Mouse (Mus musculus) heart, postnatal 0 days (tissue): ENCODE data around the gene Wwc1. TPM values are rescaled to one million over a fixed set of nuclear protein-coding genes. Genes with fewer than 3 reads are reported as not detected.

ENCODE experiments used
- ATAC-seq: fragments of 200-750 bp; cut with Nextera tagmentation; 2 replicates; pipeline ENCODE4 v1.8.0; 2017; ENCODE audit warnings: low read depth, moderate number of reproducible peaks, moderate library complexity; ENCODE audit not compliant: insufficient read depth
- DNase-seq: peaks from one replicate; pipeline ENCODE4 v3.0.0-alpha.2; 2016; ENCODE audit warnings: low spot score
- H3K27ac ChIP-seq: fragments of 300-500 bp; sonication (generic); 2 replicates; pipeline ENCODE4 v1.5.1; 2014; ENCODE audit warnings: low read depth, mild to moderate bottlenecking
- H3K27me3 ChIP-seq: fragments of 300-500 bp; sonication (generic); 2 replicates; pipeline ENCODE4 v1.6.1; 2014; ENCODE audit warnings: low read length, mixed read lengths; ENCODE audit not compliant: control insufficient read depth, insufficient read depth
- H3K36me3 ChIP-seq: fragments of 300-500 bp; sonication (generic); replicated peaks from 2 replicates; pipeline ENCODE4 v1.6.1; 2014; ENCODE audit warnings: low read length, mixed read lengths; ENCODE audit not compliant: control insufficient read depth, insufficient read depth
- H3K4me1 ChIP-seq: fragments of 300-500 bp; sonication (generic); 2 replicates; pipeline ENCODE4 v1.6.1; 2014; ENCODE audit warnings: antibody characterized with exemption; ENCODE audit not compliant: control insufficient read depth, insufficient read depth
- H3K4me2 ChIP-seq: fragments of 300-500 bp; sonication (generic); 2 replicates; pipeline ENCODE4 v1.6.1; 2014; ENCODE audit warnings: low read depth, mild to moderate bottlenecking, low read length, moderate library complexity
- H3K4me3 ChIP-seq: fragments of 300-500 bp; sonication (generic); 2 replicates; pipeline ENCODE4 v1.5.1; 2014; ENCODE audit warnings: low read depth, low read length
- H3K9ac ChIP-seq: fragments of 300-500 bp; sonication (generic); replicated peaks from 2 replicates; pipeline ENCODE4 v1.6.1; 2014; ENCODE audit warnings: low read depth, low read length, mixed read lengths
- H3K9me3 ChIP-seq: fragments of 300-500 bp; sonication (generic); replicated peaks from 2 replicates; pipeline ENCODE4 v1.6.1; 2016; ENCODE audit warnings: low read length; ENCODE audit not compliant: control insufficient read depth
- CTCF ChIP-seq: IDR thresholded peaks from 2 replicates; pipeline ENCODE4 v1.5.1; 2016; ENCODE audit warnings: antibody characterized with exemption, control low read depth, low read depth
- EP300 ChIP-seq: IDR thresholded peaks from 2 replicates; pipeline ENCODE4 v1.6.1; 2016; ENCODE audit warnings: antibody characterized with exemption, low read depth
- WGBS: fragments of 180-500 bp; shearing (Covaris S2); extraction: QIAGEN DNeasy Blood & Tissue Kit; methylation state at CpG from one replicate; pipeline ENCODE4 v1.1.7; 2014; 5-methylcytosine and 5-hydroxymethylcytosine counted together
- polyA plus RNA-seq: library from polyadenylated mRNA; unstranded; fragments of >200 nt; fragmentation: Nextera tagmentation; extraction: Ambion mirVana; gene quantifications from 2 replicates; pipeline ENCODE4 v1.2.1, GENCODE M21; 2015
- total RNA-seq: library from RNA; depleted of rRNA; stranded (reverse); fragments of >200 nt; gene quantifications from 2 replicates; pipeline ENCODE4 v1.2.3, GENCODE M21; 2014; ENCODE audit warnings: low replicate concordance

Gene Wwc1
- total and polyA plus RNA-seq, 2 experiments from 2014 or later = 0.31 to 1.6 TPM

DNA sequence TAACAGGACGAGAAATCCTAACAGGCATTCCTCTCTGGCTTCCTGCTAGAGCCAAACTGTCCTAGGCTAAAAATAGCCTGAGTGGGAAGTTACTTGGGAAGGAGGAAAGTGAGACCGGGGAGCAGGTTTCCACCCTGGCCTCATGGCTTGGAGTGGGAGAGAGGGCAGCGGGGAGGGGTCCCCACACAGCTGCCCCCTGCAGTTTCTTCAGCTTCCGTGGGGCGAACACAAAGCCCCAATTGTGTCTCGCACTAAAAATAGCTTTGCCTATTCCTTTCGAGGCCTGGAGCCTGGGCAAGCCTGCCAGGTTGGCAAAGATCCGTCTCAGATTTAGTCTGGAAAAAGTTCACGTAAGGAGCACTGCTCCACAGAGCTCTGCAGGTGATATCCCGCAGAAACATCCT, 87.3 kb downstream of the Wwc1 start:
- TF ChIP-seq CTCF (no peak), EP300 (no peak)
- ATAC-seq (peak; percentile 72), DNase-seq (peak; percentile 48)
- Histone ChIP-seq H3K4me2 (peak overlapping the region; percentile 13; the same call in 1 of the 2 replicates), H3K27ac (peak overlapping the region; percentile 33; the same call in 1 of the 2 replicates), H3K9ac (no peak overlapping the region; the same call in 1 of the 2 replicates), H3K4me1 (peaks cover 12% of the 10 kb centered on the region), H3K4me3 (no peak overlapping the region), H3K27me3 (no peaks in the 10 kb centered on the region), H3K36me3 (no peaks in the 10 kb centered on the region), H3K9me3 (no peaks in the 10 kb centered on the region)
- 7% methylated on average over 10 of the region's 10 CpGs for WGBS

DNA sequence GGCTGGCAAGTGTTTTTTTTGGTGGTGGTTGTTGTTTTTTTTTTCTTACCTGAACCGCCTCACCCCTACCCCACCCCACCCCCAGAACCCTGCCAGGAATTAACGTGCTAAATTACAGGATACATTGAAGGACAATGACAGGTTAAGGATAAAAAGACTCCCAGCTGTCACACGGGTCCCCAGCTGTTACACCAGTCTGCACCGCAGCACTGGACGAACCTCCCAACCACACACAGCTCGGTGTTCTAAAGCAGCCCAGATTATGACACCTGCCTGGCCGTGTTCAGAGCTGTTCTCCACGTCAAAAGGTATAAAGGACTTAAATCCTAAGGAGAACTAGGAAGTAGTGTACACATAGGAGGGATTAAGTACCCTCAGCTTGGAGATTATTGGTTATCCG, 88.0 kb downstream of the Wwc1 start:
- 79% methylated on average over 9 of the region's 9 CpGs for WGBS
- Histone ChIP-seq H3K9ac (no peak overlapping the region), H3K9me3 (no peaks in the 10 kb centered on the region), H3K27me3 (no peaks in the 10 kb centered on the region), H3K4me2 (no peak overlapping the region), H3K27ac (no peak overlapping the region), H3K4me3 (no peak overlapping the region), H3K4me1 (peaks cover 12% of the 10 kb centered on the region), H3K36me3 (no peaks in the 10 kb centered on the region)
- ATAC-seq (no peak), DNase-seq (no peak)
- TF ChIP-seq EP300 = no peak
- TF ChIP-seq CTCF = no peak

DNA sequence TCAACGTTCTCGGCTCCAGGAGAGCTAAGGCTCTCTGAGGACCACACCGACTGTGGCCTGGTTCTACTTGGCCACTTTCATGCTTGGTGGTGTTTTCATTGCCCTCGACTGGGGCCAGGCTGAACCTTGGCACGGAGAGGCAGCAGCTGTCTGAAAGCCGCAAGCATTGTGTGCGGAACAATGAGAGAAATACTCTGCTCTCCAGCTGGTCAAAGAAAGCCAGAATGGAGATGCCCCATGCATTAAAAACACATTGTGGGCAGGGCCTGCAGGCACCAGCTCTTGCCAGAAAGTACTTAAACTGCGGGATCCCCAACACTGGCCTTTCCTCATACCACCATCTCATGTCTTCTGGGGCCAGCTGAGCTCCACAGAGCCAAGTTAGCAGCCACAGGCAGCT, 91.5 kb downstream of the Wwc1 start:
- WGBS = 87% methylated on average over 8 of the region's 8 CpGs
- Histone ChIP-seq H3K4me1 (peaks cover 12% of the 10 kb centered on the region), H3K4me2 (no peak overlapping the region), H3K9ac (no peak overlapping the region), H3K27ac (no peak overlapping the region), H3K4me3 (no peak overlapping the region), H3K36me3 (no peaks in the 10 kb centered on the region), H3K27me3 (no peaks in the 10 kb centered on the region), H3K9me3 (no peaks in the 10 kb centered on the region)
- ATAC-seq (no peak), DNase-seq (no peak)
- TF ChIP-seq EP300 (no peak), CTCF (no peak)

DNA sequence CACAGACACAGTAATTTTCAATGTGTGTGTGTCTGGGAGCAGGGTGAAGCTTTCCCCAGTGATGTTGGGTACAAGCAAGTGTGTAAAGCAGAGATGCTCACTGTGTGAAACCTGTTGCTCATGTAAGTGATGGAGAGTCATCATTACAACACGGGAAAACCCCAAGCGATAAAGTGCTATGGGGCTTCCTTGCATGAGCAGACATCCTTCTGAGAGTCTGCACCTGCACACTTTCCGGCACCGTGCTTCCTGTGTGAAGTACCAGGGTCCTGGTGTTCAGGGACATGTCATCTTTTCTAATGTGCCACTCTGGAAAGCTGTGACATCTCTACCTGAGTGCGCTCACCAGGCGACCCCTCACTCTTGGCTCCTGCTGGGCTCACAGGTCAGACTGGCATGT, 97.5 kb downstream of the Wwc1 start:
- H3K9ac ChIP-seq = no peak overlapping the region
- 91% methylated on average over 6 of the region's 6 CpGs for WGBS
- DNase-seq (no peak), ATAC-seq (no peak)
- no peak overlapping the region for H3K27ac ChIP-seq
- H3K27me3 ChIP-seq = no peaks in the 10 kb centered on the region
- no peak overlapping the region for H3K4me2 ChIP-seq
- H3K4me1 ChIP-seq = peaks cover 3% of the 10 kb centered on the region; the same call in 1 of the 2 replicates
- H3K4me3 ChIP-seq = no peak overlapping the region
- H3K9me3 ChIP-seq = no peaks in the 10 kb centered on the region
- no peaks in the 10 kb centered on the region for H3K36me3 ChIP-seq
- TF ChIP-seq CTCF = no peak
- TF ChIP-seq EP300 = no peak

DNA sequence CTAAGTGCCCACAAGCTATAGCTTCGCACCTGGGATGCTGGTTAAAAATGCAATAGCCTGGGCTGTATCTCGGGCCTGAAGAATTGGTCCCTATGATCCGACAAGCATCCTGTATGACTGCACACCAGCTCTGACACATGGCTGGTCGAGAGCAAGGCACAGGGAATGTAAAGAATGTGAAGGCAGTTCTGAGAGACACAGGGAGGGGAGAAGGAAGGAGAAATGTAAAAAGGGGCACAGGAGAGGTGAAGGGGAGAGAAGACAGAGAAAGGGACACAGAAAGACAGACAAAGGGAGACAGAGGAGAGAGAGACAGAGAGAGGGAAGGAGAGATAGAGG, 101.8 kb downstream of the Wwc1 start:
- H3K9ac ChIP-seq = no peak overlapping the region
- ATAC-seq = no peak; the same call in 1 of the 2 replicates
- no peak for TF ChIP-seq EP300
- no peak for TF ChIP-seq CTCF
- no peak overlapping the region for H3K4me3 ChIP-seq
- 34% methylated on average over 4 of the region's 4 CpGs for WGBS
- H3K36me3 ChIP-seq = no peaks in the 10 kb centered on the region
- no peak overlapping the region for H3K27ac ChIP-seq
- no peak overlapping the region for H3K4me2 ChIP-seq
- DNase-seq = no peak
- no peaks in the 10 kb centered on the region for H3K9me3 ChIP-seq
- H3K27me3 ChIP-seq = 0 out of 2 replicates have a peak, but pooled peaks cover 5% of the 10 kb centered on the region
- peaks cover 8% of the 10 kb centered on the region; the same call in 1 of the 2 replicates for H3K4me1 ChIP-seq
